Mouse (Mus musculus): Measurements from ENCODE around the gene Tagap. TPM values are rescaled to one million over a fixed set of nuclear protein-coding genes. Genes with fewer than 3 reads are reported as not detected.

The Tagap gene
- 507 TPM for polyA plus RNA-seq (2017; shearing (Covaris generic))

DNA sequence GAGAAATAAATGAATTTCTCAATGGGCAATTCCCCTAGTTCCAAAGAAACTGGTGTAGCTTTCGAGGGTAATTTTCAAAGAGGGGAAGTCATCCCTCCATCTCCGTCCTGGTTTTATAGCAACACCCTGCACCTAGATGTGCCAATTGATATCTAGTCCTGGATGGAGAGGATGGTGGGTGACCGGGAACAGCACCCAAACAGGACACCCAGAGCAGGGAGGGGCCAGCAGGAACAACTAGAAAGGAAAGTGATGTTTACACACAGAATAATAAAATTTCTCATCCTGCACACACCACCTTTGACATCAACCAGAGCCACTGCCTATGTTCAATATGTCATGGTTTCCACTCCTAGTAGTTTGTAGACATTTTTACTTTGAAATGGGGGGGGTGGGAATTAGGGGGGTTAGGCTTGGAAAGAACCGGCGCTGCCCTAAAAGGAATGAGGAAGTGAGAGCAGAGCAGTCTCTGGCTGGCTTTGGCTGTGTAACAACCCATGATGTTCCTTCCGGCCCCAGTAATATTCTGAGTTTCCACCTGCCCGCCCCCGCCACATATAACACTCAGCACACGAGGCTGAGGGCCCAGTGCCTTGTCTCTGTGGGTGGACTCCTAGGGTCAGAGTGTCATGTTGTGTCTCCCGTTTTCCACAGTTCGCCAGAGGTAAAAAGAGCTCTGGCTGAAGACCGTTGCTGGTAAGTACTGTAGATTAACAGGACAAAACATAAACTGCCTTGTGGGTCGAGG is at the start of gene Tagap:
TSS of gene Tagap (plus strand) at position 588 of the 748 bp plus-strand sequence.

DNA sequence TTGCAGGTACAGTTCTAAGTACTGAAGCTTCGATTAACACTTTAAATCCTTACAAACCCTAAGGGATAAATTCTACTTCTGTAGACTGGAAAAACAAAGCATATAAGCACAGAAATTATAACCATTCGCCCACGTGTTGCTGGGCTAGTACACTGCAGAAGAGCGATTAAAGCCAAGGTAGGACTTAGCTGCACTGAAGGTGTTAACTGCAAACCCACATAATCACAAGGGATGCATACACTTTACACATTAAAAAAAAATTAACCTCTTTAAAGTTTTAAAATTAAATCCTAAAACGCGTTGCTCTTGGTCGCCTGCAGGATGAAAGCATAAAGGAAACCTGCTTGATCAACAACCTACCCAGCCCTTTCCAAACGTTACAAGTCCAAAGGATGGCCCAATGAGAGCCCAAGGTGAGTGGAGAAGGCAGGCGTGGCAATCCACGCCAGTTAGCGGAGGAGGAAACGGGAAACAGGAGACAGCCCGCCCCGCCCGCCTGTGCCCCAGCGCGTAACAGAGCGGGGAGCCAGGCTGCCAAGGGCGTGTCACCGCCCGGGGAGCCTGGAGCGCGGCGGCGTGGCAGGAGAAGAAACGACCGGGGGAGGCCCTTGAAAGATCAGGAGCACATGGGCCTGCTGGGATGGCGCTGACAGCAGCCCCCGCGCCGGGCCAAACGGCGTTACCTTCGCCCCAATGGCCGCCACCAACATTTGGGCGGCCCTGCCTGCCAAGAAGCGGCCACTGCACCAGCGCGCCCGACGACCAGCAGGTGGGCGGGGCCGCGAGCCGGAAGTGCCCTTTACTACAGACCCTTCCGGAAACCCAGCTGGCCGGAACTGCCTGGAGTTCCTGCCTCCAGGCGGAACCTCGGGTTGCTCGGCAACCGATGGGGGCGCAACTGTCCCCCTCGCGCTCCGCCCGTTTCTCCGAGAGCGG is 19.6 kb downstream of the Tagap start, which contains the start of gene Rsph3a:
TSS of gene Rsph3a (plus strand) at position 498 of the 936 bp plus-strand sequence.

Other genes starting within 250 kb of the Tagap start
- 0.30 TPM for gene Fndc1, start 98.7 kb upstream of the Tagap start, polyA plus RNA-seq (2017; shearing (Covaris generic))
- 19.6 TPM for gene Rsph3a, start 19.6 kb downstream of the Tagap start, polyA plus RNA-seq (2017; shearing (Covaris generic))
- gene Gm49673, start 221.8 kb downstream of the Tagap start, polyA plus RNA-seq (2017; shearing (Covaris generic)): 0.44 TPM
- gene Rnaset2a, start 222.1 kb downstream of the Tagap start, polyA plus RNA-seq (2017; shearing (Covaris generic)): 45.6 TPM
- 25.5 TPM for gene Fgfr1op, start 239.5 kb downstream of the Tagap start, polyA plus RNA-seq (2017; shearing (Covaris generic))